Mouse (Mus musculus): ENCODE measurements around the gene Clybl. TPM values are rescaled to one million over a fixed set of nuclear protein-coding genes. Genes with fewer than 3 reads are reported as not detected.

Clybl gene
- total and polyA plus RNA-seq, 3 experiments = 13.4 to 36.6 TPM; not detected in 1

DNA sequence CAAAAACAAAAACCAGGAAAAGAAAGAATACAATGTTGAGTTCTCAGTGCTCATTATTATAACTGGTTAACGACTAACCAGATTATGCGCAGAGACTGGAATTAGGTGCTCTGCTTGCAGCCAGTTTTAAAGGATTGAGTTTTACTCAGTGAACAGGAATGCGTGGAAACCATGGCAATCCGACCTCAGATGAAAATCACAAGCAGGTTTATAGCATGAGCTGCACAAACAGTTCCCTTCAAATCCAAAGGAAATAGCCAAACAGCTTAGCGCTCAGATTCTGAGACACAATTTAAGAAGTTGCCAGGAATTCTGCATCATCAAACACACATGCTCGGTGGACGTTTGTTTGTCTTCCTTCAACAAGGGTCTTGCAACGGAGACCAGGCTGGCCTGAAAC, 187.0 kb downstream of the Clybl start:
- TF ChIP-seq JUND (IDR thresholded peaks at IDR 0.05; ENCODE audit: low read depth, low read length) (no peak), RAD21 (IDR thresholded peaks at IDR 0.05; ENCODE audit: low read depth, low read length) (no peak), UBTF (IDR thresholded peaks at IDR 0.05; ENCODE audit: borderline replicate concordance, insufficient read depth, low read depth, low read length) (no peak), TAL1 (IDR thresholded peaks at IDR 0.05; ENCODE audit: low read length) (no peak), MEF2A (IDR thresholded peaks at IDR 0.05; ENCODE audit: extremely low read depth, insufficient replicate concordance, low read depth, low read length, poor library complexity, severe bottlenecking) (no peak), BHLHE40 (IDR thresholded peaks at IDR 0.05; ENCODE audit: borderline replicate concordance, low read depth, low read length) (no peak), CHD1 (IDR thresholded peaks at IDR 0.05; ENCODE audit: low read depth, low read length) (no peak), HCFC1 (IDR thresholded peaks at IDR 0.05; ENCODE audit: low read depth, low read length) (no peak), NELFE (IDR thresholded peaks at IDR 0.05; ENCODE audit: low read depth, low read length) (no peak), SMC3 (IDR thresholded peaks at IDR 0.05; ENCODE audit: low read depth, low read length) (no peak), ZKSCAN1 (IDR thresholded peaks at IDR 0.05; ENCODE audit: low read depth, low read length) (no peak), POLR2AphosphoS2 (IDR thresholded peaks at IDR 0.05; ENCODE audit: low read length) (no peak), ZMIZ1 (IDR thresholded peaks at IDR 0.05; ENCODE audit: low read depth, low read length) (no peak), POLR2A (IDR thresholded peaks at IDR 0.05; ENCODE audit: control insufficient read depth in 1 of 2, insufficient read depth in 1 of 2, low read depth in 1 of 2, low read length in 2 of 2, poor library complexity in 1 of 2) (no peak), TBP (IDR thresholded peaks at IDR 0.05; ENCODE audit: low read depth, low read length) (no peak), E2F4 (IDR thresholded peaks at IDR 0.05; ENCODE audit: borderline replicate concordance, low read depth, low read length) (no peak), RCOR1 (IDR thresholded peaks at IDR 0.05; ENCODE audit: low read depth, low read length) (no peak), TCF12 (IDR thresholded peaks at IDR 0.05; ENCODE audit: low read depth, low read length) (no peak), MYC (IDR thresholded peaks at IDR 0.05; ENCODE audit: low read depth, low read length) (no peak), ZNF384 (IDR thresholded peaks at IDR 0.05; ENCODE audit: low read depth, low read length) (no peak)
- Histone ChIP-seq H3K36me3 (ENCODE audit: control insufficient read depth in 1 of 2, insufficient read depth in 2 of 2, low read length in 2 of 2) (no peaks in the 10 kb centered on the region), H3K79me2 (ENCODE audit: control insufficient read depth, insufficient read depth, low read length, poor library complexity) (no peaks in the 10 kb centered on the region), H3K27ac (ENCODE audit: control insufficient read depth, low read depth, low read length) (no peak overlapping the region), H3K4me1 (ENCODE audit: control insufficient read depth in 1 of 2, insufficient read depth in 2 of 2, low read length in 2 of 2) (no peaks in the 10 kb centered on the region), H3K9ac (ENCODE audit: control insufficient read depth, low read depth, low read length, poor library complexity, severe bottlenecking) (no peak overlapping the region), H3K4me3 (ENCODE audit: control insufficient read depth in 1 of 2, insufficient read depth in 1 of 2, low read depth in 2 of 2, low read length in 2 of 2) (no peak overlapping the region), H3K27me3 (ENCODE audit: control insufficient read depth in 1 of 2, insufficient read depth in 2 of 2, low read length in 2 of 2) (no peaks in the 10 kb centered on the region), H3K9me3 (replicated peaks; ENCODE audit: insufficient read depth, low read length) (no peaks in the 10 kb centered on the region)
- no peak for DNase-seq (ENCODE audit: low read depth, low spot score)

DNA sequence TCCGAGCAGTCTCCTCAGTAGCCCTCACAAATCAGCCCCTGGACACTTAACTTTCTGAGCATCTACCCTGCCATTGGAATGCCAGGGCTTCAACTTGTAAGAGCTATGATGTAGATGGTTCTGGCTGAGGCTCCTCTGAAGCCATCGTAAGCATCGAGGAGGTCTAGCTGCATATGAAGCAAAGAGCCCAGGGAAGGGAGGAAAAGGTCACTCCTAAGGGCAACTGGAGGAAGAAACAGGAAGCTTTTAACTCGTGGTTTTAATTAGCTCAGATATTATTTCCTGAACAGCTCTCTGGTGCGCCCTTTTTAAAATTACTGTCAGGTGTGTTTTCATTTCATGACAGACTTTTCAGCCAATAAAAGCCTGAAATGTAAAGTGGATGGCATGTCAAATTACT, 190.5 kb downstream of the Clybl start:
- no peak overlapping the region for H3K9ac ChIP-seq (ENCODE audit: control insufficient read depth, low read depth, low read length, poor library complexity, severe bottlenecking)
- H3K36me3 ChIP-seq (ENCODE audit: control insufficient read depth in 1 of 2, insufficient read depth in 2 of 2, low read length in 2 of 2) = no peaks in the 10 kb centered on the region
- DNase-seq (ENCODE audit: low read depth, low spot score) = no peak
- no peaks in the 10 kb centered on the region for H3K9me3 ChIP-seq (replicated peaks; ENCODE audit: insufficient read depth, low read length)
- H3K27me3 ChIP-seq (ENCODE audit: control insufficient read depth in 1 of 2, insufficient read depth in 2 of 2, low read length in 2 of 2) = no peaks in the 10 kb centered on the region
- no peak for TF ChIP-seq E2F4 (IDR thresholded peaks at IDR 0.05; ENCODE audit: borderline replicate concordance, low read depth, low read length)
- TF ChIP-seq BHLHE40 (IDR thresholded peaks at IDR 0.05; ENCODE audit: borderline replicate concordance, low read depth, low read length) = no peak
- TF ChIP-seq TCF12 (IDR thresholded peaks at IDR 0.05; ENCODE audit: low read depth, low read length) = no peak
- no peak for TF ChIP-seq MAX (IDR thresholded peaks at IDR 0.05; ENCODE audit: low read length)
- TF ChIP-seq CHD1 (IDR thresholded peaks at IDR 0.05; ENCODE audit: low read depth, low read length) = no peak
- TF ChIP-seq CTCF (IDR thresholded peaks at IDR 0.05 in 2 of 3, conservative IDR thresholded peaks at IDR 0.05 in 1 of 3; ENCODE audit: control insufficient read depth in 1 of 3, insufficient read depth in 1 of 3, low read depth in 2 of 3, low read length in 3 of 3, poor library complexity in 1 of 3, severe bottlenecking in 1 of 3) = no peak
- no peak for TF ChIP-seq EP300 (IDR thresholded peaks at IDR 0.05; ENCODE audit: low read depth in 1 of 2, low read length in 2 of 2)
- no peak for TF ChIP-seq RAD21 (IDR thresholded peaks at IDR 0.05; ENCODE audit: low read depth, low read length)
- TF ChIP-seq ELF1 (IDR thresholded peaks at IDR 0.05; ENCODE audit: low read depth, low read length) = no peak
- TF ChIP-seq SMC3 (IDR thresholded peaks at IDR 0.05; ENCODE audit: low read depth, low read length) = no peak
- no peak for TF ChIP-seq RCOR1 (IDR thresholded peaks at IDR 0.05; ENCODE audit: low read depth, low read length)
- no peak for TF ChIP-seq GABPA (IDR thresholded peaks at IDR 0.05; ENCODE audit: low read depth, low read length)
- no peak for TF ChIP-seq MYC (IDR thresholded peaks at IDR 0.05; ENCODE audit: low read depth, low read length)
- no peak for TF ChIP-seq MXI1 (IDR thresholded peaks at IDR 0.05; ENCODE audit: low read depth, low read length)
- TF ChIP-seq NRF1 (IDR thresholded peaks at IDR 0.05; ENCODE audit: insufficient read depth, low read depth, low read length, poor library complexity, severe bottlenecking) = no peak
- no peak for TF ChIP-seq USF1 (IDR thresholded peaks at IDR 0.05; ENCODE audit: low read depth, low read length)
- TF ChIP-seq SIN3A (IDR thresholded peaks at IDR 0.05; ENCODE audit: low read length) = no peak
- TF ChIP-seq MYB (IDR thresholded peaks at IDR 0.05; ENCODE audit: low read depth, low read length) = no peak
- H3K4me1 ChIP-seq (ENCODE audit: control insufficient read depth in 1 of 2, insufficient read depth in 2 of 2, low read length in 2 of 2) = no peaks in the 10 kb centered on the region
- no peak overlapping the region for H3K4me3 ChIP-seq (ENCODE audit: control insufficient read depth in 1 of 2, insufficient read depth in 1 of 2, low read depth in 2 of 2, low read length in 2 of 2)
- no peaks in the 10 kb centered on the region for H3K79me2 ChIP-seq (ENCODE audit: control insufficient read depth, insufficient read depth, low read length, poor library complexity)
- H3K27ac ChIP-seq (ENCODE audit: control insufficient read depth, low read depth, low read length) = no peak overlapping the region
